Mouse (Mus musculus): ENCODE measurements around the gene Gm20388.

GRCm38 (mm10) chr8:121563701-121564100 lies 1653.1 kb downstream of the Gm20388 start:
- TF ChIP-seq CTCF (IDR thresholded peaks at IDR 0.05; ENCODE audit: borderline replicate concordance, extremely low read depth, insufficient read depth, insufficient read length) = no peak
- no peak for TF ChIP-seq POLR2A (IDR thresholded peaks at IDR 0.05; ENCODE audit: borderline replicate concordance, extremely low read depth, insufficient read depth, insufficient read length, poor library complexity, severe bottlenecking)

Data from brain, embryonic 14.5 days (tissue).